Mouse (Mus musculus) small intestine, adult 2 months (tissue): ENCODE data around the gene Snx25.

ENCODE experiments used
- CTCF ChIP-seq: fragments of 200-500 bp; IDR thresholded peaks from 2 replicates; pipeline ENCODE4 v1.5.1; 2012; ENCODE audit warnings: low read depth, mild to moderate bottlenecking, control low read depth, inconsistent platforms, low read length, moderate library complexity, mixed read lengths; ENCODE audit not compliant: insufficient replicate concordance, insufficient read length; ENCODE audit errors: extremely low read depth
- POLR2A ChIP-seq: fragments of 200-500 bp; IDR thresholded peaks from 2 replicates; pipeline ENCODE4 v1.6.1; 2012; ENCODE audit warnings: low read depth, mild to moderate bottlenecking, control low read depth, inconsistent platforms, low read length, moderate library complexity

DNA sequence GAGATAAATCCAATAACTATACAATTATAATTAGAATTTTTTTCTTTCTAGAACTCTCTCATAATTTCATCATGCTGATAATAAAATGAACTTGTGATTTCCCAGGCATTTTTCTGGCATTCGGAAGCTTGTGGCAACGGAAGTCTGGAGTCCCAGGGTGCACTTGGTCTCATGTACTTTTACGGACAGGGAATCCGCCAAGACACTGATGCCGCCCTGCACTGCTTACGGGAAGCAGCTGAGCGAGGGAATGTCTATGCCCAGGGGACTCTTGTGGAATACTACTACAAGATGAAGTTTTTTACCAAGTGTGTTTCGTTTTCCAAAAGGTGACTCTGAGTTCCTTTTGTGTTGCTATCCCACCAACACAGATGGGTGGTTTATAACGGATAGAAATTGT lies 129.2 kb downstream of the Snx25 start:
- TF ChIP-seq CTCF (no peak), POLR2A (no peak)
